Mouse (Mus musculus): ENCODE measurements around the gene Nphs1.
"Not testable (repeated sequence)": the region's sequence is repeated elsewhere in the genome, so short reads cannot be mapped to it uniquely, and the experiment has no call there.

The Nphs1 gene

GRCm38 (mm10) chr7:30440697-30441096 lies 17.4 kb upstream of the Nphs1 start:
- no peak for DNase-seq (ENCODE audit: low spot score)

DNA sequence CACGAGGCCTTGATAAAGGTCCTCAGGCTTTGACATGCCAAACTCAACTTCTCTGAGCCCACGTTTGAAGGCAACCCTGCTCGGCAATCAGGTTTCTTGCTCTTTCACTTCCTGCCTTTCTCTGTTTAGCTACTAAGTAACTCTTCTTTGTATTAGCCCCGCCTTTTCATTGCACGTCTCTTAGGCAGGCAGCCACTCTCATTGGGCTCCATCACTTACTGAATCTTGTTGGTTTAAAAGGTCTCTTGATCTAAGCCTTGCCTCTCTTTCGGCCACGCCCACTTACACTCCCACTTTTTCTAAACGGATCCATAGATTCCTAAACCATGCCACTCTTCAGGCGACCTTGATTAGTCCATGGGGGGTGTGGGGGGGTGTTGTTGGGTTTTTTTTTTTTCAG lies 14.4 kb upstream of the Nphs1 start:
- no peak for DNase-seq (ENCODE audit: low spot score)

GRCm38 (mm10) chr7:30444154-30444970 lies 13.8 kb upstream of the Nphs1 start:
- no peak for DNase-seq (ENCODE audit: low spot score)

DNA sequence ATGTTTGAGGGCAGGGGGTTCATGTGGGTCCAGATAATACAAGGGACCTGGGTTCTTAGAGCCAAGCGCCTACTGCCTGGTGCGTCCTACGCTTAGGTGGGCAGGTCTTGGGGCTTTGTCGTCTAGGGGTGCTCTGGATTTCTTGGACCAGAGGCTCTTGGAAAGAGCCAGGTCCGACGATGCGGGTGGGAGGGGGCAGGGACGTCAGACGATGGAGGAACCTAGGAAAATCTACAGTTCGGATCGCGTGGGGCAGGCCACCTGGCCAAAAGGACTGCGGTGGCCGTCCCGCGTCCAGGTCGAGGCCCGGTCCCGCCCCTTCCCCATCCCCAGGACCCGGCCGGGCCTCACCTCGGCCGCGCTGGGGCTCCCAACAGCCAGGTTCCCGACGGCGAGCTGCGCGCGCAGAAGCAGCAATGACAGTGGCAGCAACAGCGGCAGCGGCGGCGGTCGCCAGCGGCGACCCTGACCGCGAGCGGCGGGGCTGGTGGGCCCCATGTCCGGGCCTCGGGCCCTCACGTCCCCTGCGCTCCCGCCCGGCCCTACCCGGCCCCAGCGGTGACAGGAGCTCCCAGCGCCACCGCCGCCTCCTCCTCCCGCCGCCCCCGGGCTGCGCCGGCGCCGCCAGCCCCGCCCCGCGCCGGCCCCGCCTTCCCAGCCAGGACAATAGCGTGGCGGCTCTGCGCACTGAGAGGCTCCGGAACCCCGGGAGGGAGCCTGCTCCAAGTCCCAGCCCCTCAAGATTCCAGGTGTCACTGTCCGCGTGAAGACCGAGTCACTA lies 13.0 kb upstream of the Nphs1 start, which contains the start of gene Aplp1:
Aplp1 (minus strand) TSS at position 565 of the 781 bp plus-strand sequence.
- DNase-seq (ENCODE audit: low spot score): no peak

DNA sequence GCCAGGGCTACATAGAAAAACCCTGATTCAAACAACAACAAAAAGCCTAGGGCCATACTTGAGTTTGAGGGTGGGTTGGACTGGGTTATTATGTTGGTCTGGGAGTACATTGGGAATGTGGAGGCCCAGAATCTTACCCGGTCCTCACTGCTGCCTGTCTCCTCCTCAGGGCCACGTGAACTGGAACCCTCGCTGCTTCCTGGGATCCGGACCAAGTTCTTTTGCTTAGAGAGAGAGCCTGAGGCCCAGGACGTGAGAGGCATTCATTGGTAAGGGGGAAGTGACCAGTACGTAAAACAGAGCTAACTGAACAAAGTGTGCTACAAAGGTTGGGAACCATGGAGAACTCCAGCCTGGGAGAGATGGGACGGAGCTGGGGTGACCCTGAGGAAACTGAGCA lies 7.9 kb upstream of the Nphs1 start:
- no peak for DNase-seq (ENCODE audit: low spot score)

- no peak for DNase-seq (ENCODE audit: low spot score)
Observed at GRCm38 (mm10) chr7:30453327-30453726, 4.8 kb upstream of the Nphs1 start.

DNA sequence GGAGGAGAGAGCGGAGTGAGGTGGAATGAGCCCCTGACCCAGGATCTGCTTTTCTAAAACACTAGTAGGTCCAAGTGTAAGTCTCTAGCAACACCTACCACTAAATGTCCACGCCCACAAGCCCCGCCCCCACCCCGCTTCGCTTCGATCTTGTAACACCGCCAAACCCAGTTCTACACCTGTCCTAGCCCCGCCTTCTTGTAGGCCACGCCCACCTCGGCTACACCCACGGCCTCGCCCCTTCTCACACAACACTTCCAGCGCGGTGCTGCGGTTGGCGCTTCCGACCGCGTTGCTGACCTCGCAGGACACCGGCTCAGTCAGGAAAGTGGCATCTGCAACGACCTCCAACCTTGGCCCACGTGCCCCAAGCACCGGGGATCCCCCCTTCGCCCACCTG lies 4.3 kb upstream of the Nphs1 start:
- DNase-seq (ENCODE audit: low spot score): no peak

GRCm38 (mm10) chr7:30454259-30454658 lies 3.9 kb upstream of the Nphs1 start:
- DNase-seq (ENCODE audit: low spot score): no peak

GRCm38 (mm10) chr7:30456487-30456886 lies 1.6 kb upstream of the Nphs1 start:
- DNase-seq (ENCODE audit: low spot score): no peak

DNA sequence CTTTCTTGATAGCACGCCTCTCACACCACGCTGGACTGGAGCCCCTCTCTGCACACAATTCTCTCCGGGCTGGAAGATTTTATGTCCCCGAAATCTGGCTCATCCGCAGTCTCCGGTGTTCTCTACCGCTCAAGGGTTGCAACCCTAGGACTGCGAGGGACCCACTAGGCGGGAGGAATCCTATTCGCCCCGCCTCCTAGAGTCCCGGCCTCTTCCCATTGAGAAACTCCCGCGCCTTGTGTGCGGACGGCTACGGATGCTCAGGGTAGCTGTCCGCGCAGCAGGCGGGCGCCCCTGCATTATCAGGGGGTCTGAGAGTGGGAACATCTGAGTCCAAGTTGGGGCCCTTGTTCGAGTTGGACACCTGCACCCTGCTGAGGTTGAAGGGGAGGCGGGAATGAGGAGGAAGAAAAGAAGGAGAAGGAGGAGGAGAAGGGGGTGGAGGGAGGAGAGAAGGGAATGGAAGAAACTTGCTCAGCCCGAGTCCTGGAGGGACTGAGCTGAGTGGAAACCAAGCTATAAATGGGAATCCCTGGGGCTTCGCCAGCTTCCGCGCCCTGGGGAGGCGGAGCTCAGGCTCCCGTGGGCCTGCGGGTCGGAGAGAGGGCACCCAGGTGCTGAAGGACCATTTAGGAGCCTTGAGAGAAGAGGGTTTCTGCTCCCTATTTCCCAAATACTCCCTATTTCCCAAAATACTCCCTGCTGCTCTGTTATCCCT lies 1.0 kb upstream of the Nphs1 start:
- no peak for DNase-seq (ENCODE audit: low spot score)

DNA sequence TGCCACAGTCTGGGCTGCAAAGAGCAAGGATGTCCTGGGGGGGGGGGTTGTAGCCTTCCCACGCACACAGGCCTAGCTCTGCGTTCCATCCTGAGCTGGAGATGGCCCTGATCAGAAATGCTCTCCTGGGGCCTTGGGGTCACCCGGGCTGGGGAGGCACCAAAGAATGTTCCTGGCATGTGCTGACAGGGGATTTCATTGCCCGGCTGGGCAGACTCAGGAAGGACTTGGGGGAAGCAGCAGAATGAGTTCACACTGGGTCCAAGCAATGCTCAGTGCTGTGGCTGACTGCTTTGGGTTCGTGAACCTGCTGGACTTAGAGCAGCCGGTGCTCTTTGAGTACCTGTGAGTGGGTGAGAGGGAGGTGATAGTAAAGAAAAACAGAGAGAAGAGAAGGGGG lies 1.4 kb downstream of the Nphs1 start:
- DNase-seq (ENCODE audit: low spot score): no peak

DNA sequence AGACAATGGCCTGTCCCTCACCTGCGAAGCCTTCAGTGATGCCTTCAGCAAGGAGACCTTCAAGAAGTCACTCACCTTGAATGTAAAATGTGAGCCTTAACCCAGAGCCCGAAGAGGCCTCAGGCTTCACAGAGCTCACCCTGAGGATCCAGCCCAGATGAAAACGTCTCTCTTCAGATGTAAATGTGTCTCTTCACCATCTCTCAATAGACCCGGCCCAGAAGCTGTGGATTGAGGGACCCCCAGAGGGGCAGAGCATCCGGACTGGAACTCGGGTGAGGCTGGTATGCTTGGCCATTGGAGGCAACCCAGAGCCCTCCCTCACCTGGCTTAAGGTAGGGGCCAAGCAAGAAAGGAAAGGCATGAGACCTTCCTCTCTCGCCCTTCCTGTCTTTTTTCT lies 5.5 kb downstream of the Nphs1 start:
- no peak for DNase-seq (ENCODE audit: low spot score)

DNA sequence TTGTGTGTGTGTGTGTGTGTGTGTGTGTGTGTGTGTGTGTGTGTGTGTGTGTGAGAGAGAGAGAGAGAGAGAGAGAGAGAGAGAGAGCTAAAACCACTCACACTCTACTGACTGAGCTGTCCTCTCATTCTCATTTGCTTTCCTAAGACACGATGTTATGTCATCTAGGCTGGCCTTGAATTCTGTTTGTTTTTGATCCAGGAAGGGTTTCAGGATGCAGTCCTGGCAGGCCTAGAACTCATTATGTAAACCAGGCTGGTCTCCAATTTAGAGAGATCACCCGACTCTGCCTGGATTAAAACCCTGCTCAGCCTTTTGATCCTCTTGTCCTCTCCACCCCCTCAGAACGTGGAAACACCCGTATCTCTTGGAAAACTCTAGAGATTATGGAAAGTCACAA lies 5.9 kb downstream of the Nphs1 start:
- no peak for DNase-seq (ENCODE audit: low spot score)

GRCm38 (mm10) chr7:30464816-30465300 lies 6.7 kb downstream of the Nphs1 start:
- DNase-seq (ENCODE audit: low spot score): no peak

- DNase-seq (ENCODE audit: low spot score): no peak
Observed at GRCm38 (mm10) chr7:30472411-30472810, 14.3 kb downstream of the Nphs1 start.

- no peak for DNase-seq (ENCODE audit: low spot score)
Observed at GRCm38 (mm10) chr7:30474999-30475398, 16.9 kb downstream of the Nphs1 start.

GRCm38 (mm10) chr7:30476136-30476535 lies 18.0 kb downstream of the Nphs1 start:
- not testable (repeated sequence) for DNase-seq (ENCODE audit: low spot score)

GRCm38 (mm10) chr7:30477415-30478381 lies 19.6 kb downstream of the Nphs1 start:
- DNase-seq (ENCODE audit: low spot score): no peak

- DNase-seq (ENCODE audit: low spot score): no peak
Observed at GRCm38 (mm10) chr7:30484250-30484649, 26.1 kb downstream of the Nphs1 start.

- DNase-seq (ENCODE audit: low spot score): peak; percentile 35
Observed at GRCm38 (mm10) chr7:30490251-30490956, 32.3 kb downstream of the Nphs1 start.

GRCm38 (mm10) chr7:30490957-30491307 lies 32.8 kb downstream of the Nphs1 start:
- no peak for DNase-seq (ENCODE audit: low spot score)

All from layer of hippocampus, adult 9-10 months (tissue).